Mouse (Mus musculus): ENCODE measurements at regions not wholly inside any gene's neighbourhood (a gene's known extent, or its start where the extent isn't known, plus 50 kb on each side); places are given as distances from the start of the nearest gene placed in this dataset.
"Not testable (repeated sequence)": the region's sequence is repeated elsewhere in the genome, so short reads cannot be mapped to it uniquely, and the experiment has no call there.

DNA sequence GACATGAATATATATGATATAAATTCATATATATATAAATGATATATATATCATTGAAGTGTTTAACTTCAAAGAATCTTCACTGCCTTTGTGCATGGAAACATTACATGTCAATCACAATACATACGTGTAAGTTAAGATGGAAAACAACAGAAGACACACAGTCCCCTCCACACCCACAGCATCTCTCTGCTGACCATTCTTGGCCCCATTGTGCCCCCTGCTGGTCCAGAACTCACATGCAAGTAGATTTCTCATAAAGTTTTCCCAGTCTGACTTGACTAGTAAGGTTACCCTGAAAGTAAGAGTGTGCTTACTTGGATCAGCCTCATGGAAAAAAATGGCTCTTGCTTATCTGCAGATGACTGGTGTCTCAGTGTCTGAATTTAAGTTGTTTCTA, 926.3 kb upstream of the Zfp386 start:
- in situ Hi-C loops (cut with MboI): no loop called here

- in situ Hi-C loops (cut with MboI): no loop called here
Measured at GRCm38 (mm10) chr12:115121899-115122298, 925.6 kb upstream of the Zfp386 start.

DNA sequence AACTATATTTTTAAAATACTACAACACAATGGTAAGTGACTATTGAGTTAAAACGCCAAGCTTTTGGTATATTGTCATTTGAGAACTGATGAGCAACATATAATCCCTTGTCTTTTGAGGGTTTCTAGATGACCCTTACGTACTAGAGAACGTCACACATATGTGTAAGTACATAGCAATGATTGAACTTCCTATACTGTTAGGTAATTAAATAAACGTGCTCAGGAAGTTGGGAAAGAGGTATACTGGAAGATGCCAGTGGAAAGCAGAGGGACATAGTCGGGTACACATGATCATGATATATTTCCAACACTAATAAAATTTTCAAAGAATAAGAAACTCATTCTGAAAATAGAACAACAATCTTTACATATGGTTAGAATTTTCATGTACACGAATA, 914.6 kb upstream of the Zfp386 start:
- in situ Hi-C loops (cut with MboI): not testable (repeated sequence)

GRCm38 (mm10) chr12:115145407-115145806, 902.1 kb upstream of the Zfp386 start:
- in situ Hi-C loops (cut with MboI): not testable (repeated sequence)

DNA sequence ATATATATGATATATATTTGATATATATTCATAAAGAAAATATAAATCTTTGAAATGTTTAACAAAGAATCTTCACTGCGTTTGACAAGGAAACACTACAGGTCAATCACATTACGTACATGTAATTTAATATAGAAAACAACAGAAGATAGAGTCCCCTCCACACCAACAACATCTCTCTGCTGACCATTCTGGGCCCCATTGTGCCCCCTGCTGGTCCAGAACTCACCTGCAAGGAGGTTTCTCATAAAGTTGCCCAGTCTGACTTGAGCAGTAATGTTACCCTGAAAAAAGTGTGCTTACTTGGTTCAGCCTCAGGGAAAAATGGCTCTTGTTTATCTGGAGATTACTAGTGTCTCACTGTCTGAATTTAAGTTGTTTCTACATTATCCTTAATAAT, 901.1 kb upstream of the Zfp386 start:
- in situ Hi-C loops (cut with MboI): not testable (repeated sequence)

- in situ Hi-C loops (cut with MboI): not testable (repeated sequence)
Measured at GRCm38 (mm10) chr12:115151967-115152366, 895.6 kb upstream of the Zfp386 start.

DNA sequence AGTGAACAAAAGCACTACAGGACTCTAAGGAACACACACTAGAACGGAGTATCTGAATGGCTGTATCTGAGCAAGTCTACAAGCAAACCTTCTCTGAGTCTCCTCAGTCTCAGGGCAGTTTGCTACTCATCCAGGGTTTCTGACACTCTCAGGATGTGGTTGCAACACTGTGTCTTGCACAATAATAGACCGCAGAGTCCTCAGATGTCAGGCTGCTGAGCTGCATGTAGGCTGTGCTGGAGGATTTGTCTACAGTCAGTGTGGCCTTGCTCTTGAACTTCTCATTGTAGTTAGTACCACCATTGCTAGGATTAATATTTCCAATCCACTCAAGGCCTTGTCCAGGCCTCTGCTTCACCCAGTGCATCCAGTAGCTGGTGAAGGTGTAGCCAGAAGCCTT, 889.3 kb upstream of the Zfp386 start:
- in situ Hi-C loops (cut with MboI): not testable (repeated sequence)

DNA sequence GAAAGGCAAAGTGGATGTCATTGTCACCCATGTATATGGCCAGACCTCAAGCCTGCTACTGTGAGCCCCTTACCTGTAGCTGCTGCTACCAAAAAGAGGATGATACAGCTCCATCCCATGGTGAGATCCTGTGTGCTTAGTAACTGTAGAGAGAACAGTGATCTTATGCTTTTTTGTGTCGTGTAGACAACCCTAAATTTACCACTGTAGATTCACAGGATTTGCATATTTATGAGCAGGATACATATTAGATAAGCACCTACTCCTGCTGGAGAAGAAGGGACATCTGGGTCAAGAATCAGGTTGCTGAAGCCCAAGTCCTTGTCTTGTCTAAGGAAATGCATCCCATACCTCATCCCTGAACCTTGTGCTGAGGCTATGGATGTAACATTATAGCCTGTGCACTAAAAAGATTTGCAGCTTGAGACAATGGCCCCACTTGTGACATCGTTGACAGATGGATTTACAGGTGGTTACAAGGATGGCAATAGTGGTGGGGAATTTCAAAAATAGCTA, 888.7 kb upstream of the Zfp386 start:
- in situ Hi-C loops (cut with MboI): not testable (repeated sequence)

GRCm38 (mm10) chr12:115165499-115165898, 882.0 kb upstream of the Zfp386 start:
- in situ Hi-C loops (cut with MboI): not testable (repeated sequence)

DNA sequence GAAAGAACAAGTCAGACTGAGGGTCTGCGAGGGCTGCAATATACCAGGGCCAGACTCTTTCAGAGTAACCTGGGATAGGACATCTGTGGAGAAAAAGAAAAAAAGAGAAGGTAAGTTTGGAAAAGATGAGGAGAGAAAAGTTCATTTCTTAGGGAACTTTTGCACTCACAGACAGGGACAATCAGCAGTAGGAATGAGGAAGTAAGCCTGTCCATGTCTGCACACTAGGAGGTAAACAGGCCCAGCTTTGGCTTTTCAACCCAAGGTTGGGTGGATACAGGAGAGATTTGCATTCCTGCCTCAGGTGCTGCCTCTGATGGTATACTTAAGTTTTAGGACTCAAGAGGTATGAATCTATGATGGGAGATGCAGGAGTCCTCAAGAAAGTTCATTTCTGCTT, 881.5 kb upstream of the Zfp386 start:
- in situ Hi-C loops (cut with MboI): not testable (repeated sequence)

GRCm38 (mm10) chr12:115193482-115194103, 853.9 kb upstream of the Zfp386 start:
- in situ Hi-C loops (cut with MboI): no loop called here

DNA sequence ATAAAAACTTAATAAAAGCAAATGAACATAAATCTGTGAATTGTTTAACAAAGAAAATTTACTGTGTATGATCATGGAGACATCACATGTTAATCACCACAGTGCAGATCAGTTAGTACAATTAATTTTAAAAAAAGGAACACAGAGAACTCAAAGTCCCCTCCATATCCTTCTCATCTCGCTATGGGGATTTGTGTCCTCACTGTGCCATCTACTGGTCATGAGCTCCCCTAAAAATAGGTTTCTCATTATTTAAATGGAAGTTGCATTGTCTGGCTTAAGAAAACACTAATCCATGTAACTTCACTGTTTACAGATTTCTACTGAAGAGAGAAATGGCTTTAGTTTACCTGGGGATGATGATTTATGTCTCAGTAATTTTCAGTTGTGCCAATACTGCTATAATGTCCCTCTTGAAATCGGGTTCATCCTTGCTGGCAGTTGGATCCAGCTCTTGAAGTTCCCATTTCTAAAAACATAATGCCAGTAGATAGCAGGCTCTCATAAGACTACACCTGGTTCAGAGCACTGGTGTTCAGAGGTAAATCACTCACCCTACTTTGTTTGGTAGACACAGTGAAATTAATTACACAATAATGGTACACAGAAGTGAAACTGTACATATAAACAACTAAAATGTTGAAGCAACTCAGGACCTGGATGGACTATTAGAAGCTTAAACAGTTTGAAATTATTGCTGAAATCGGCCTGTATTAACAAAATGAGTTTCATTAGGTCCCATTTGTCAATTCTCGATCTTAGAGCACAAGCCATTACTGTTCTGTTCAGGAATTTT, 850.0 kb upstream of the Zfp386 start:
- in situ Hi-C loops (cut with MboI): no loop called here

DNA sequence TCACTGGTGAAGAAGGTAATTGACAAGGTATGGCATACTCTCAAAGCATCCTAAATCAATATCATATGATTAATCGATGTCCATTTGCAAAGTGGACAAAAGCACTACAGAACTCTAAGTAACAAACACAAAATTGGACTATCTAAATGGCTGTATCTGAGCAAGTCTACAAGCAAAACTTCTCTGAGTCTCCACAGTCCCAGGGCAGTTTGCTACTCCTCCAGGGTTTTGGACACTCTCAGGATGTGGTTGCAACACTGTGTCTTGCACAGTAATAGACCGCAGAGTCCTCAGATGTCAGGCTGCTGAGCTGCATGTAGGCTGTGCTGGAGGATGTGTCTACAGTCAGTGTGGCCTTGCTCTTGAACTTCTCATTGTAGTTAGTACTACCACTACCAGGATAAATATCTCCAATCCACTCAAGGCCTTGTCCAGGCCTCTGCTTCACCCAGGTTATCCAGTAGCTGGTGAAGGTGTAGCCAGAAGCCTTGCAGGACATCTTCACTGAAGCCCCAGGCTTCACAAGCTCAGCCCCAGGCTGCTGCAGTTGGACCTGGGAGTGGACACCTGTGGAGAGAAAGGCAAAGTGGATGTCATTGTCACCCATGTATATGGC, 839.6 kb upstream of the Zfp386 start:
- in situ Hi-C loops (cut with MboI): not testable (repeated sequence)

- in situ Hi-C loops (cut with MboI): no loop called here
Measured at GRCm38 (mm10) chr12:115222671-115223070, 824.9 kb upstream of the Zfp386 start.

- in situ Hi-C loops (cut with MboI): no loop called here
Measured at GRCm38 (mm10) chr12:115229965-115230364, 817.6 kb upstream of the Zfp386 start.

DNA sequence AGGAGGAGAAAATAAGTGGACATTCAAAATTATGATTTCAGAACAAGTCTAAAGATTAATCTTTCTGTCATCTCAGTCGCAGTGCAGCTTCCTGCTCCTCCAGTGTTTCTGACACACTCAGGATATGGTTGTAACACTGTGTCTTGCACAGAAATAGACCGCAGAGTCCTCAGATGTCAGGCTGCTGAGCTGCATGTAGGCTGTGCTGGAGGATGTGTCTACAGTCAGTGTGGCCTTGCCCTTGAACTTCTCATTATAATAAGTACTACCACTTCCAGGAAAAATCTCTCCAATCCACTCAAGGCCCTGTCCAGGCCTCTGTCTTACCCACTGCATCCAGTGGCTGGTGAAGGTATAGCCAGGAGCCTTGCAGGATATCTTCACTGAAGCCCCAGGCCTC, 804.9 kb upstream of the Zfp386 start:
- in situ Hi-C loops (cut with MboI): not testable (repeated sequence)

- in situ Hi-C loops (cut with MboI): not testable (repeated sequence)
Measured at GRCm38 (mm10) chr12:115247298-115247697, 800.2 kb upstream of the Zfp386 start.

DNA sequence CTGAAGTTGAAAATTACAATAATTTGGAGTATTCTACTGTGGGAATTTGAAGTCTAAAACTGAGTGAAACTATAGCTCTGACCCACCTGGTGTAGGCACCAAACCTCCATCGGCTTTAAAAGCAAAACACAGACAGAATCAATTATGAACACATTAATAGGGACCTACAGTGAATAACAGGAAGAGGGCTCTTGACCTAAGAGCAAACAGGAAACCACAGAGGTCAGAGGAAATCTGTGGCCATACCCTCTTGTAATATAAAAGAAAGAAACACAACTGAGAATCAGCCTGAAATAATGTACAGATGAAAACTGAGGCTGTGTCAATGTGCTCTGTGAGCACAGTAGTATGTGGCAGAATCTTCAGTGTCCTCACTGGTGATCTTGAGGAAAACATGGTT, 789.7 kb upstream of the Zfp386 start:
- in situ Hi-C loops (cut with MboI): no loop called here

DNA sequence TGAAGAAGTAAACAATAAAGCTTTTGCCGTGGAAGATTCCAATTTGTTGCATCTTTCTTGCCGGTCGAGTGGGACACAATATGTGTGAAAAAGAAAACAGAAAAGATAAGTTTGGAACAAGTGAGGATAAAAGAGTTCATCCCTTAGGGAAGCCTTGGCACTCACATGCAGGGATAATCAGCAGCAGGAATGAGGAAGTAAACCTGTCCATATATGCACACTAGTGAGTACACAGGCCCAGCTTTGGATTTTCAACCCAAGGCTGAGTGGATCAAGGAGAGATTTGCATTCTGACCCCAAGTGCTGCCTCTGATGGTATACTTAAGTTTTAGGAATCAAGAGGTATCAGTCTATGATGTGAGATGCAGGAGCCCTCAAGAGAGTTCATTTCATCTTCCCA, 788.8 kb upstream of the Zfp386 start:
- in situ Hi-C loops (cut with MboI): no loop called here

DNA sequence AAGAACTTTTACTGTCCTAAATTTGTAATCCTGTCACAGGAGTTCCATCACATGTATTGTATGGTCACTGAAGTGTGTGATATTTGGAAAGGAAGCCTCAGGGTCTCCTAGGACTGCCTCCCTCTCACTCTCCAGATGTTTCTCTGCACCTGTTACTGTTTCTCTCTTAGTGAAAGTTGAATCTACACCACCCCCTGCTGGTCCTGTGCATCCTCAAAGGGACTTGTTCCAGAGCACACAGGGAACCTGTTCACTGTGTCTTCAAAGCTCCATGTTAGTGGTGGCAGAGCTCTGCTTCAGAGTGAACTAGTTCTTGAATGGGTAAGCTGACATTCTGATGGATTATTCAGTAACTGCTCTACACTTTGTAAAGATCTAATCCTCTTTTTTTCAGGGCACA, 785.1 kb upstream of the Zfp386 start:
- in situ Hi-C loops (cut with MboI): not testable (repeated sequence)

GRCm38 (mm10) chr12:115276749-115277148, 770.8 kb upstream of the Zfp386 start:
- in situ Hi-C loops (cut with MboI): not testable (repeated sequence)

GRCm38 (mm10) chr12:115293772-115294171, 753.8 kb upstream of the Zfp386 start:
- in situ Hi-C loops (cut with MboI): not testable (repeated sequence)

DNA sequence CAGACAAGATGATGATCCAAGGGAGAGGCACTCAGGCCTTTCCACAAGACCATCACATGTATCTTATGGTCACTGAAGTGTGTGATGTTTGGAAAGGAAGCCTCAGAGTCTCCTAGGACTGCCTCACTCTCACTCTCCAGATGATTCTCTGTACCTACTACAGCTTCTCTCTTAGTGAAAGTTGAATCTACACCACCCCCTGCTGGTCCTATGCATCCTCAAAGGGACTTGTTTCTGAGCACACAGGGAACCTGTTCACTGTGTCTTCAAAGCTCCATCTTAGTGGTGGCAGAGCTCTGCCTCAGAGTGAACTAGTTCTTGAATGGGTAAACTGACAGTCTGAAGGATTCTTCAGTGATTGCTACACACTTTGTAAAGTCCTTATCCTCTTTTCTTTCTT, 749.5 kb upstream of the Zfp386 start:
- in situ Hi-C loops (cut with MboI): not testable (repeated sequence)
